In genomic region chr13:23576351-23576881, GRCm38 (mm10) we compare ENCODE assay signal across 8 mouse cellular contexts. TPM values are rescaled to one million over a fixed set of nuclear protein-coding genes. Genes with fewer than 3 reads are reported as not detected.
DNase-seq lines count a peak whose midpoint lies in the region; ATAC-seq and TF ChIP-seq lines count a peak whose summit lies in the region.

No protein-coding gene starts in this region.

- H3K36me3 ChIP-seq in C2C12 (ENCODE audit: control insufficient read depth, insufficient read depth): no peaks in the 10 kb centered on the region
- no peaks in the 10 kb centered on the region for H3K36me3 ChIP-seq in forebrain, embryonic 16.5 days (ENCODE audit: control insufficient read depth, insufficient read depth)
- H3K36me3 ChIP-seq in liver, embryonic 16.5 days (ENCODE audit: control insufficient read depth, insufficient read depth): no peaks in the 10 kb centered on the region

- H3ac ChIP-seq in C2C12 (ENCODE audit: control insufficient read depth, insufficient read length, low read depth): peak overlapping the region; percentile 55

- no peak for ATAC-seq in forebrain, embryonic 16.5 days
- ATAC-seq in liver, embryonic 16.5 days (ENCODE audit: low read depth): no peak

- H3K4me2 ChIP-seq in forebrain, embryonic 16.5 days (ENCODE audit: low read length): peak overlapping the region; percentile 75
- peak overlapping the region; percentile 70 for H3K4me2 ChIP-seq in liver, embryonic 16.5 days (ENCODE audit: low read depth, low read length)

- peaks cover 24% of the 10 kb centered on the region for H3K4me1 ChIP-seq in forebrain, embryonic 16.5 days (replicated peaks; ENCODE audit: control insufficient read depth, insufficient read depth, low read length)
- peaks cover 17% of the 10 kb centered on the region for H3K4me1 ChIP-seq in liver, embryonic 16.5 days (ENCODE audit: control insufficient read depth, low read depth, low read length)

- H3K79me2 ChIP-seq in C2C12 (ENCODE audit: control insufficient read depth, insufficient read depth): no peaks in the 10 kb centered on the region

- no peak for TF ChIP-seq CTCF in C2C12 (IDR thresholded peaks at IDR 0.05; ENCODE audit: control insufficient read depth, insufficient read depth, insufficient read length)

- peak overlapping the region; percentile 35 for H3K4me3 ChIP-seq in C2C12 (ENCODE audit: insufficient read depth, poor library complexity, severe bottlenecking)
- H3K4me3 ChIP-seq in forebrain, embryonic 16.5 days (replicated peaks; ENCODE audit: low read length): peak overlapping the region; percentile 49
- peak overlapping the region; percentile 64 for H3K4me3 ChIP-seq in liver, embryonic 16.5 days (ENCODE audit: low read depth, low read length)

- H3K27me3 ChIP-seq in C2C12 (ENCODE audit: control insufficient read depth, insufficient read depth, insufficient read length): no peaks in the 10 kb centered on the region
- no peaks in the 10 kb centered on the region for H3K27me3 ChIP-seq in forebrain, embryonic 16.5 days (replicated peaks; ENCODE audit: control insufficient read depth, insufficient read depth, low read length)
- no peaks in the 10 kb centered on the region for H3K27me3 ChIP-seq in liver, embryonic 16.5 days (ENCODE audit: control insufficient read depth, insufficient read depth, low read depth, low read length)

- H3K9me3 ChIP-seq in forebrain, embryonic 16.5 days (ENCODE audit: control insufficient read depth, low read length): no peaks in the 10 kb centered on the region
- no peaks in the 10 kb centered on the region for H3K9me3 ChIP-seq in liver, embryonic 16.5 days (replicated peaks; ENCODE audit: control insufficient read depth, low read length)

- peak; percentile 58 for DNase-seq in MEL-GATA-1-ER (ENCODE audit: extremely low read depth, low read depth)
- no peak for DNase-seq in gastrocnemius, postnatal 25 days
- DNase-seq in left cerebral cortex, adult 9 months (ENCODE audit: low spot score in 2 of 2): no peak
- DNase-seq in urinary bladder, postnatal 36 days (ENCODE audit: low spot score in 2 of 2): no peak
- no peak for DNase-seq in cerebellum, adult 11 months

- H3K9ac ChIP-seq in forebrain, embryonic 16.5 days (replicated peaks; ENCODE audit: low read depth, low read length): peak overlapping the region; percentile 64
- H3K9ac ChIP-seq in liver, embryonic 16.5 days (ENCODE audit: low read depth, low read length): peak overlapping the region; percentile 77

- WGBS in forebrain, embryonic 16.5 days: 2% methylated on average over 7 of the region's 7 CpGs
- WGBS in liver, embryonic 16.5 days (ENCODE audit: insufficient replicate concordance): 4% methylated on average over 7 of the region's 7 CpGs

- no peaks in the 10 kb centered on the region for H3K79me3 ChIP-seq in C2C12 (ENCODE audit: low read depth)

- peak overlapping the region; percentile 1; the same call in 1 of the 2 replicates for H3K27ac ChIP-seq in forebrain, embryonic 16.5 days (ENCODE audit: low read length)
- H3K27ac ChIP-seq in liver, embryonic 16.5 days (ENCODE audit: low read length): peak overlapping the region; percentile 90

TF ChIP-seq in C2C12, 6 proteins besides CTCF, POLR2A, EP300 and RAD21:
- TF ChIP-seq MYOG (IDR thresholded peaks at IDR 0.05; ENCODE audit: control insufficient read depth, extremely low read depth, insufficient read length) (no peak), USF1 (IDR thresholded peaks at IDR 0.05; ENCODE audit: low read depth) (no peak), FOSL1 (IDR thresholded peaks at IDR 0.05; ENCODE audit: insufficient read depth, low read length, poor library complexity, severe bottlenecking) (no peak), MAX (IDR thresholded peaks at IDR 0.05) (no peak), MYOD1 (IDR thresholded peaks at IDR 0.05; ENCODE audit: control insufficient read depth, insufficient read length, low read depth) (no peak), CEBPB (IDR thresholded peaks at IDR 0.05; ENCODE audit: low read depth) (no peak)

RNA-seq across cellular contexts. Expression of gene Hist1h3d, which starts 0.9 kb away (rescaled TPM):
- polyA plus RNA-seq in C2C12 (2012; fragmentation: generic; extraction: Trizol): 1.9 TPM
- 2.2 and 2.8 TPM in 2 replicates for polyA plus RNA-seq in forebrain, embryonic 16.5 days (2015; fragmentation: Nextera tagmentation; extraction: Ambion mirVana)
- 6.6 and 7.7 TPM in 2 replicates for polyA plus RNA-seq in liver, embryonic 16.5 days (2015; fragmentation: Nextera tagmentation; extraction: Ambion mirVana)
- 1 to 10 TPM; 3.4 to 3.8 TPM for total RNA-seq in gastrocnemius, postnatal 25 days (2021)

RNA-seq across cellular contexts. Expression of gene Hist1h2ad, which starts 2.2 kb away (rescaled TPM):
- polyA plus RNA-seq in C2C12 (2012; fragmentation: generic; extraction: Trizol): 0.73 TPM
- polyA plus RNA-seq in forebrain, embryonic 16.5 days (2015; fragmentation: Nextera tagmentation; extraction: Ambion mirVana): 1.2 and 3.4 TPM in 2 replicates
- polyA plus RNA-seq in liver, embryonic 16.5 days (2015; fragmentation: Nextera tagmentation; extraction: Ambion mirVana): 2.2 and 3.8 TPM in 2 replicates
- total RNA-seq in gastrocnemius, postnatal 25 days (2021): 1 to 10 TPM; 1.5 to 5.5 TPM

RNA-seq across cellular contexts. Expression of gene Hist1h2bf, which starts 2.4 kb away (rescaled TPM):
- polyA plus RNA-seq in C2C12 (2012; fragmentation: generic; extraction: Trizol): 4.5 TPM
- 2.1 and 2.6 TPM in 2 replicates for polyA plus RNA-seq in forebrain, embryonic 16.5 days (2015; fragmentation: Nextera tagmentation; extraction: Ambion mirVana)
- 3.7 and 5.9 TPM in 2 replicates for polyA plus RNA-seq in liver, embryonic 16.5 days (2015; fragmentation: Nextera tagmentation; extraction: Ambion mirVana)
- total RNA-seq in gastrocnemius, postnatal 25 days (2021): 10 to 100 TPM; 10.4 TPM

RNA-seq across cellular contexts. Expression of gene Hist1h4d, which starts 5.0 kb away (rescaled TPM):
- 2.8 TPM for polyA plus RNA-seq in C2C12 (2012; fragmentation: generic; extraction: Trizol)
- 51.0 and 59.0 TPM in 2 replicates for polyA plus RNA-seq in forebrain, embryonic 16.5 days (2015; fragmentation: Nextera tagmentation; extraction: Ambion mirVana)
- 126 and 155 TPM in 2 replicates for polyA plus RNA-seq in liver, embryonic 16.5 days (2015; fragmentation: Nextera tagmentation; extraction: Ambion mirVana)
- 10 to 100 TPM; 35.7 to 38.0 TPM for total RNA-seq in gastrocnemius, postnatal 25 days (2021)

RNA-seq across cellular contexts. Expression of gene Hist1h2bg, which starts 5.2 kb away (rescaled TPM):
- polyA plus RNA-seq in C2C12 (2012; fragmentation: generic; extraction: Trizol): 9.9 TPM
- polyA plus RNA-seq in forebrain, embryonic 16.5 days (2015; fragmentation: Nextera tagmentation; extraction: Ambion mirVana): 2.1 and 6.2 TPM in 2 replicates
- polyA plus RNA-seq in liver, embryonic 16.5 days (2015; fragmentation: Nextera tagmentation; extraction: Ambion mirVana): 10.6 and 13.5 TPM in 2 replicates
- 10 to 100 TPM; 24.4 to 24.5 TPM for total RNA-seq in gastrocnemius, postnatal 25 days (2021)
